Mouse (Mus musculus): ENCODE measurements around the gene Ephb1.

The Ephb1 gene

GRCm38 (mm10) chr9:101897851-101898250 is 456.6 kb downstream of the Ephb1 start:
- DNase-seq = no peak

GRCm38 (mm10) chr9:101883295-101883694 is 471.2 kb downstream of the Ephb1 start:
- no peak for DNase-seq

GRCm38 (mm10) chr9:101877109-101877987 is 477.1 kb downstream of the Ephb1 start:
- DNase-seq = no peak

- DNase-seq = no peak
Measured at GRCm38 (mm10) chr9:101875306-101875705, 479.2 kb downstream of the Ephb1 start.

All from kidney, postnatal 4 days (tissue).